Mouse (Mus musculus) limb, embryonic 14.5 days (tissue): ENCODE data around the gene Fam120a. TPM values are rescaled to one million over a fixed set of nuclear protein-coding genes. Genes with fewer than 3 reads are reported as not detected.

Source experiments
- ATAC-seq: fragments of 200-750 bp; cut with Nextera tagmentation; 2 replicates; pipeline ENCODE4 v1.8.0; 2017; ENCODE audit warnings: low read depth, moderate number of reproducible peaks, moderate TSS enrichment; ENCODE audit not compliant: low FRiP score
- DNase-seq: peaks from one replicate; pipeline ENCODE4 v3.0.0-alpha.2; 2015; ENCODE audit warnings: low spot score
- H3K27ac ChIP-seq: fragments of 300-500 bp; sonication (generic); replicated peaks from 2 replicates; pipeline ENCODE4 v1.5.1; 2014; ENCODE audit warnings: low read depth, mild to moderate bottlenecking, low read length, moderate library complexity, mixed read lengths
- H3K27me3 ChIP-seq: fragments of 300-500 bp; sonication (generic); 2 replicates; pipeline ENCODE4 v1.6.1; 2014; ENCODE audit warnings: low read length, mixed read lengths; ENCODE audit not compliant: control insufficient read depth, insufficient read depth
- H3K36me3 ChIP-seq: fragments of 300-500 bp; sonication (generic); 2 replicates; pipeline ENCODE4 v1.6.1; 2014; ENCODE audit warnings: mild to moderate bottlenecking, low read length, moderate library complexity, mixed read lengths; ENCODE audit not compliant: control insufficient read depth, insufficient read depth
- H3K4me1 ChIP-seq: fragments of 300-500 bp; sonication (generic); 2 replicates; pipeline ENCODE4 v1.6.1; 2014; ENCODE audit warnings: antibody characterized with exemption, low read length, mixed read lengths; ENCODE audit not compliant: control insufficient read depth, insufficient read depth
- H3K4me2 ChIP-seq: fragments of 300-500 bp; sonication (generic); replicated peaks from 2 replicates; pipeline ENCODE4 v1.6.1; 2014; ENCODE audit warnings: low read depth, mild to moderate bottlenecking, low read length, moderate library complexity; ENCODE audit not compliant: severe bottlenecking
- H3K4me3 ChIP-seq: fragments of 300-500 bp; sonication (generic); replicated peaks from 2 replicates; pipeline ENCODE4 v1.5.1; 2014; ENCODE audit warnings: low read length
- H3K9ac ChIP-seq: fragments of 300-500 bp; sonication (generic); 2 replicates; pipeline ENCODE4 v1.6.1; 2014; ENCODE audit warnings: mild to moderate bottlenecking, low read depth, low read length, moderate library complexity; ENCODE audit not compliant: severe bottlenecking
- H3K9me3 ChIP-seq: fragments of 300-500 bp; sonication (generic); 2 replicates; pipeline ENCODE4 v1.6.1; 2016; ENCODE audit warnings: low read length; ENCODE audit not compliant: control insufficient read depth
- POLR2A ChIP-seq: fragments of 200-500 bp; IDR thresholded peaks from 2 replicates; pipeline ENCODE4 v1.8.0; 2012; ENCODE audit warnings: inconsistent platforms, mild to moderate bottlenecking, moderate library complexity, borderline replicate concordance; ENCODE audit not compliant: insufficient read depth, insufficient read length; ENCODE audit errors: extremely low read depth
- WGBS: fragments of 180-500 bp; shearing (Covaris S2); extraction: QIAGEN DNeasy Blood & Tissue Kit; methylation state at CpG from one replicate; pipeline ENCODE4 v1.1.7; 2014; 5-methylcytosine and 5-hydroxymethylcytosine counted together
- polyA plus RNA-seq, 2 experiments: library from polyadenylated mRNA; depleted of rRNA in 1 of 2; stranded (reverse) in 1 of 2; unstranded in 1 of 2; fragments of >200 nt; fragmentation: Nextera tagmentation in 1 of 2; extraction: Ambion mirVana in 1 of 2; gene quantifications; 2 replicates each; pipeline versions ENCODE4 v1.2.1 to v1.2.3; 2012 to 2014

Gene Fam120a
- polyA plus RNA-seq, 2 experiments, result 37.6 to 104 TPM

DNA sequence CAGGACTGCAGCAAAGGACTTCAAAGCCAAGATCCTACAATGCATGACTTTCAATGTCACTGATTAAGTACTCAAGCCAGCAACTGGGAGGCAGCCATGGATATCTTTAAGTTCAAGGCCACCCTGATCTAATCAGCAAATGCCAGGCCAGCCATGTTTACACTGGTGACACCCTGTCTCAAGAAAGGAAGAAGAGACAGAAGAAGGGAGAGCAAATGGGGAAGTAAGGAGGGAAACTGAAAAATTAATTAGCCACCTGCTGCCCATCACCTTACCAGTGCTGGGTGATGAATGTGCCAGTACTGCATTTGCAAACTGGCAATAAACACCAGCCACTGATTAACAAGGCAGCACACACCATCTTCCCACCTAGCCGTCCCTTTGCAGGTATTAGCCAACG, 25.3 kb downstream of the Fam120a start:
- no peak for DNase-seq
- H3K9ac ChIP-seq, result no peak overlapping the region
- H3K9me3 ChIP-seq, result no peaks in the 10 kb centered on the region
- H3K4me2 ChIP-seq, result no peak overlapping the region
- WGBS, result 61% methylated on average over 2 of the region's 2 CpGs
- peaks cover 55% of the 10 kb centered on the region for H3K36me3 ChIP-seq
- H3K4me3 ChIP-seq, result no peak overlapping the region
- no peaks in the 10 kb centered on the region for H3K27me3 ChIP-seq
- no peaks in the 10 kb centered on the region for H3K4me1 ChIP-seq
- TF ChIP-seq POLR2A, result no peak
- no peak for ATAC-seq
- H3K27ac ChIP-seq, result no peak overlapping the region

DNA sequence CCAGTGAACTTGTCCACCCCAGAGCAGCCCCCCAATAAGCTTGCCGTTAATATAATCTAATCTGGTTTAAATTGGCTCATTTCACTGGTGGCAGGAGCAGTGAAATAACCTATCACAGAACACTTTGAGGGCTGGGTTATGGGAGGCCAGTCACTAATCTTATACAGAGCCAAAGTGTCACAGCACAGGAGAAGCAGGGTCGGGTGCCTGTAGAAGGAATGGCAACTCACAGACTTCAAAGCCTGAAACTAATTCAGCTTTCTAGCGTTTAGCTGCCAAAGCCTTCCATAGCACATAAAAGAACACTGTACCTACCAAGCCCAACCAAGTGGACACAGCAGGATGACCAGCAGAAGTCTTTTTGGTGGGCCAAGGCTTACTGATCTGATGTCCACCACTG, 26.0 kb downstream of the Fam120a start:
- Histone ChIP-seq H3K4me1 (no peaks in the 10 kb centered on the region), H3K27me3 (no peaks in the 10 kb centered on the region), H3K27ac (no peak overlapping the region), H3K4me3 (no peak overlapping the region), H3K9ac (no peak overlapping the region), H3K9me3 (no peaks in the 10 kb centered on the region), H3K4me2 (no peak overlapping the region), H3K36me3 (peaks cover 51% of the 10 kb centered on the region)
- no peak for ATAC-seq
- 39% methylated on average over 3 of the region's 3 CpGs for WGBS
- TF ChIP-seq POLR2A, result no peak
- no peak for DNase-seq

DNA sequence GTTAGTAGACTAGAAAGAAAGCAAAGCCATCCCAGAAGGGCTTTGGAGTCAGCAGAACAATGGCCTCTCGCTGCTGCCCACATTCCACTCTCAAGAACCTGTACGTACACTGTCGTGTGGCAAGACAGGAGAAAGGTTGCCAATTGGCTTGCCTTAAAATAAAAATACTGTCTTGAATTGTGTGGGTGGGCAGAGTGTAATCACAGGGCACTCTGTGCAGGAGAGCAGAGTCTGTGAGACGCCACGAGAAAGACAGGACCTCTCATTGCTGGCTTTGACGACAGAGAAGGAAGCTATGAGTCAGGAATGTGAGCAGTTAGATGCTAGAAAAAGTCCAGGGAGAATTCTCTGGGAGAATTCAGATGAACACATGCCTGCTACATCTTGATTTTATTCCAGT, 33.2 kb downstream of the Fam120a start:
- no peak overlapping the region for H3K9ac ChIP-seq
- TF ChIP-seq POLR2A, result no peak
- DNase-seq (no peak), ATAC-seq (no peak)
- H3K27me3 ChIP-seq, result no peaks in the 10 kb centered on the region
- no peak overlapping the region for H3K4me2 ChIP-seq
- H3K4me3 ChIP-seq, result no peak overlapping the region
- peaks cover 50% of the 10 kb centered on the region for H3K36me3 ChIP-seq
- 73% methylated on average over 6 of the region's 6 CpGs for WGBS
- H3K4me1 ChIP-seq, result no peaks in the 10 kb centered on the region
- no peak overlapping the region for H3K27ac ChIP-seq
- no peaks in the 10 kb centered on the region for H3K9me3 ChIP-seq

DNA sequence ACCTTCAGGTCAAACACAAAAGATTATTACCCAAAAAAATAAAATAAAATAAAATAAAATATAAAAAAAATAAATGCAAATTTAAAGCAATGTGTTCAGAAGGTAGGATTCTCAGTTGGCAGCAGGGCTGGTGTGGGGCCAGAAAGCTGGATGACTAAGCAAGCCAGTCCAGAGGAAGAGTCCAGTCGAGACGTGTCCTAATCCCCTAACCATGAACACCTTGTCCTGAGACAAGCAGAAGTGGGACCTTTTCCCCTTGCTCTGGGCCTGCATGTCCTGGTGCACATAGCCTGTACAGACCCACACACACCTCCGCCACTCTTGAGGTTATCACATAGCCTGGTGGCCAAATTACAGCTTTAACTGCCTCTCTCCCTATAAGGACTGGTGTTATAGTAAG, 35.1 kb downstream of the Fam120a start:
- ATAC-seq (no peak), DNase-seq (no peak)
- no peaks in the 10 kb centered on the region for H3K9me3 ChIP-seq
- no peak overlapping the region for H3K4me2 ChIP-seq
- no peaks in the 10 kb centered on the region for H3K27me3 ChIP-seq
- H3K36me3 ChIP-seq, result peaks cover 66% of the 10 kb centered on the region
- WGBS, result 91% methylated on average over 3 of the region's 3 CpGs
- no peaks in the 10 kb centered on the region for H3K4me1 ChIP-seq
- no peak overlapping the region for H3K4me3 ChIP-seq
- TF ChIP-seq POLR2A, result no peak
- H3K27ac ChIP-seq, result no peak overlapping the region
- H3K9ac ChIP-seq, result no peak overlapping the region

DNA sequence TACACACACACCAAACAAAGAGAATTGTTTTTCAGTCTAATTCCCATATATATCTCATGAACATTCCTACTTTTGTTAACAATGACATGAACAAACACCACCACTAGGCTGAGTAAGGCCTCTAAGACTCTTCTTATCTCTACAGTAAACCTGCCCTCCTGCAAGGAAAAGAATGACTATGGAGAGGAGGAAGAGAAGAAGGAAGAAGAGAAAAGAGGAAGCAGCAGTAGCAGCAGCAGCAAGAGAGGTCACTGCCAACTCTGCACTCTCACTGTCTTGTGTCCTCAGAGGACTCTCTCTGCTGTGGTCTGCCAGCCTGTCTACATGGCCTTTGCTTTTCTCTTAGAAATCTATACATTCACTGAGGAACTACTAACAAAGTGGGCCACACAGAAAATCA, 36.1 kb downstream of the Fam120a start:
- no peaks in the 10 kb centered on the region for H3K4me1 ChIP-seq
- no peak overlapping the region for H3K4me3 ChIP-seq
- no peaks in the 10 kb centered on the region for H3K9me3 ChIP-seq
- H3K36me3 ChIP-seq, result peaks cover 71% of the 10 kb centered on the region
- DNase-seq (no peak), ATAC-seq (no peak)
- no peak overlapping the region for H3K4me2 ChIP-seq
- H3K27ac ChIP-seq, result no peak overlapping the region
- H3K9ac ChIP-seq, result no peak overlapping the region
- TF ChIP-seq POLR2A, result no peak
- H3K27me3 ChIP-seq, result no peaks in the 10 kb centered on the region

DNA sequence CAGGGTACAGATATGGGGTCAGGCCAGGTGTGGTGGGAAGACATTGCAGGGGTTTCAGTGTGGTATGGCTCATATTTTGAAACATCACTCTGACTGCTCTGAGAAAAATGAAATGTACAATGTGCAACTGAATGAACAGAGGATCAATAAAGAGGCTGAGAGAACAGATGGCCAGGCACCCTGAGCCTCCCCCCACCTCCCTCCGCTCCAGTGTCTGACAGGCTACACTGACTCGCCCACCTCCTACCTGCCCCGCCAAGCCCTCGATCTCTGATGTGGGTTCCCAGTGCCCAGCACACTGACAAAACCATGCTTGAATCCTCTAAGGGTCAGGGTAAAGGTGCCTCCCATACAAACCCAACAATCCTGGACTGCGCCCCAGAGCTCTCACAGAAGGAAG, 36.6 kb downstream of the Fam120a start:
- H3K36me3 ChIP-seq, result peaks cover 76% of the 10 kb centered on the region

More for the DNA sequence above, 36.6 kb downstream of the Fam120a start:
- Histone ChIP-seq H3K27me3 (no peaks in the 10 kb centered on the region), H3K27ac (no peak overlapping the region), H3K4me1 (no peaks in the 10 kb centered on the region), H3K9me3 (no peaks in the 10 kb centered on the region), H3K4me2 (no peak overlapping the region), H3K9ac (no peak overlapping the region), H3K4me3 (no peak overlapping the region)
- TF ChIP-seq POLR2A, result no peak
- 88% methylated on average over 5 of the region's 5 CpGs for WGBS
- DNase-seq (no peak), ATAC-seq (no peak)
